Mouse (Mus musculus) 3T3-L1 (cell line): ENCODE results near the gene Gcsh.
A peak's percentile ranks its signal among the peaks of the same experiment; 100 is the strongest.

ENCODE experiments used
- DNase-seq: peaks from one replicate; pipeline ENCODE4 v3.0.0-alpha.2; 2015; ENCODE audit warnings: low read depth, low spot score

Gcsh gene

DNA sequence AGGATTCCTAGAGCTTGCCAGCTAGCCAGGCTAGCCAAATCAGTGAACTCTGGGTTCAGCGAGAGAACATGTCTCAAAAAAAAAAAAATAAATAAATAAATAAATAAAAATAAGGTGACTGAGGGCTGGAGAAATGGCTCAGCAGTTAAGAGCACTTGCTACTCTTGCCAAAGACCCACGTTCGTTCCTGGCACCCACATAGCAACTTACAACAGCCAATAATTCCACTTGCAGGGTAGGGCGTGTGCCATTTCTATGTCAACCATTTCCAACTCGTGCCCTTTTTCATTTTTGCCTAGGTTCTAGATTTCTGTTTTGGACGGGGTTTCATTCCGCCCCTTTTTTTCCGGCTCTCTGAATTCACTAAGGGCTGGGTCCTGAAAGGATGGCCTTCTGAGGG, 15.3 kb downstream of the Gcsh start:
- no peak for DNase-seq

DNA sequence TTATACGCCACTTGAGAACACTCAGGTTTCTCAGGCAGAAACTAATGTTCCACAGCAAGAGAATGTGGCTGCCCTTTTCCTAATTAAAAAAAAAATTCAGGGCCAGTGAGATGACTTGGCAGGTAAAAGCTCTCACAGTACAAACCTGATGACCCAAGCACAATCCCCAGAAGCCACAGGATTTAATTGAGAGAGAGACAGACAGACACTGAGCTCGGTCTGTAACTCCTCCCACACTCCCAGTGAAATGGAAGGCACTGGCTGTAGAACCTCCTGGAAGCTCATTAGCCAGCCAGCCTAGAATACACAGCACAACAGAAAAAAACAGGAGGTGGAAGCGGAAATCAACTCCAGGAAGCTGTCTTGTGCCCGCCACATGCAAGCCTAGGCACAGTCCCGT, 17.7 kb downstream of the Gcsh start:
- DNase-seq: no peak

DNA sequence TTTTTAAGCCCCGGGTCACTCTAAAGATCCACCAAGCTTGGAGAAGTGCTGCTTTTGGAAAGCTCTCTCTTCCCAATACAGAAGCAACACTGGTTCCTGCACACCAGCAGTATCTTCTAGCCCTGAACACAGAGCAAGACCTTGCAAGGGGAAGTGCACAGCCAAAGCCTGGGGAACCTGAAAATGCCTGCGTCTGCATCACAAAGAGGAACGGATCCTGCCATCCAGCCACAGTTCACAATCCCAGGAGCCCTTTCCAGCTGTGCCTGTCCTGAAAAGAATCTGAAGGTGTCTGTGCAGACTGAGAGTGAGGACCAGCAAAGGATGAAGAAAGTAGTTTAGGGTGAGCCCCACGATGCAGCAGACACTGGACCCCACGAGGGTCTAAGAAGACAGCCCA, 18.3 kb downstream of the Gcsh start:
- DNase-seq: no peak

DNA sequence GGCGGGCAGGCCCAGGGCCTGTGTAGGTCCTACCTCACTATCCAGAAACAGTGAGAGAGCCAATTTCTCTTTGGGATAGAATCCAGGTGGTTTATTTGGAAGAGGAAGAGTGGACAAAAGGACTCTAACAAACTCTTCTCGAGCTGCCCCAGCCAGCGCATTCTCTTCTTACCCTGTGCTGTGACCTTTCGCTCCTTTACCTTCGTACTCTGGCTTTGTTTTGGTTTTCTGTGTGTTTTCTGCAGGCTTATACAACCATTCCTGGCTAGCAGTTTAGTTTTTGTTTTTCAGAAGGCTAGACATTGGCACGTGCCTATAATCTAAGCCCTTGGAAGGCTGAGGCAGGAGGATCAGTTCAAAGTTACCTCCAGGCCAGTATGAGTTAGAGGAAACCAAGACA, 23.8 kb downstream of the Gcsh start:
- DNase-seq: no peak

DNA sequence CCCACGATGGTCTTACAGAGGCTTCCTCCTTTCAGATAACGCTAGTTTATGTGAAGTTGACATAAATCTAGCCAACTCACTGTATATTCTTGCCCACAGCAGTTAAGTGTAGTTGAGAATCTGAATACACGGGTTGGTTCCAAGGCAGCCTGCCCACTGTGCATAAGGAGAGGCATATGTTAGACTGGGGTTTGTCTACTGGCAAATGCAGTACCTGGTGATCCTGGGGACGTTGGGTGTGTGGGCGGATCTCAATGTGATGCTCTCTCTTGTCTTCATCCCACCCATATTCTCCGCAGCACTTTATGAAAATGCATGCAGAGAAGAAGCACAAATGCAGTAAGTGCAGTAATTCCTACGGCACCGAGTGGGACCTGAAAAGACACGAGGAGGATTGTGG, 38.9 kb downstream of the Gcsh start:
- no peak for DNase-seq

DNA sequence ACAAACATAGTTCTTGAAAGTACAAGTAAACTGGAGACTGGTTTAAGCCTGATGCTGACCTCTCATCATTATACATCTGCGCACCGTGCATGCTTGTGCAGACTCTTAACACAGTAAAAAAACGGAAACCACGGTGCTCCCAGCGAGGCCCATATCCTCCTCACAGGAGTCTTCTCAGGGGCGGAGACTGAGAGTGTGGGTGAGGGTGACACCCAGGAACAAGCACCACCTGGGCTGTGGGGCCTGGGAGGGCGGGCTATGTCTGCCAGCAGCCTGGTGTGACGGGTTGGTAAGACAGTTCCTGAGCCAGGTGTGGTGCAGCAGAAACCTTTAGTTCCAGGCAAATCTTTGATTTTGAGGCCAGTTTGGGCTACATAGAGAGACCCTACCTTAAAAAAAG, 40.9 kb downstream of the Gcsh start:
- DNase-seq: no peak

DNA sequence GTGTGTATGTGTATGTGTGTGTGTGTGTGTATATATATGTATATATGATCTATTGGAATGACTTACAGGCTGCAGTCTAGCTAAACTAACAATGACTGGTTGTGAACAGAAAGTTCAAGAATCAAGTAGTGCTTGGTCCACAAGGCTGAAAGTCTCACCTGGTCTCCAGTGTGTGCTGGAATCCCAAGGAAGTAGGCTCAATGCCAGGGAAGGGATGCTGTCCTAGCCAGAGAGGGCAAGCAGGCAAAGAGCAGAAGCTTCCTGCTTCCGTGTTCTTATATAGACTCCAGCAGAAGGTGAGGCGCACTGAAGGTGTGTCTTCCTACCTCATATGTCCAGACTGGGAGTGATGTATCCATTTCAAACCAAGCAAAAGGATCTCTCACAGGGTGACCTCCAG, 41.6 kb downstream of the Gcsh start:
- DNase-seq: no peak

DNA sequence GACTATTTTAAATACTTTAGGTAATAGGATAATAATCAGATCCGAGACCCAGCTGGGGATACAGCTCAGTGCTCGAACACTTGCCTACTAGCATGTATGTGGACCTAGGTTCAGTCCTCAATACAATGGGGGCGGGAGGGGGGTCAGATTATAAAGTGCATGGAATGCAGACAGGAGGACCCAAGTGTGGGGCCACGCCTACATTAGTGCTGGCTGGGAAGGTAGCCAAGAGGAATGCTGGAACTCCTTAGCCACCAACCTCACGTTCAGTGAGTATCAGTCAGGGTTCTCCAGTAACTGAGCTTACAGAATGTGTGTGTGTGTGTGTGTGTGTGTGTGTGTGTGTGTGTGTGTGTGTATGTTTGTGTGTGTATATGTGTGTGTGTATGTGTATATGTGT, 42.0 kb downstream of the Gcsh start:
- peak; percentile 74 for DNase-seq

DNA sequence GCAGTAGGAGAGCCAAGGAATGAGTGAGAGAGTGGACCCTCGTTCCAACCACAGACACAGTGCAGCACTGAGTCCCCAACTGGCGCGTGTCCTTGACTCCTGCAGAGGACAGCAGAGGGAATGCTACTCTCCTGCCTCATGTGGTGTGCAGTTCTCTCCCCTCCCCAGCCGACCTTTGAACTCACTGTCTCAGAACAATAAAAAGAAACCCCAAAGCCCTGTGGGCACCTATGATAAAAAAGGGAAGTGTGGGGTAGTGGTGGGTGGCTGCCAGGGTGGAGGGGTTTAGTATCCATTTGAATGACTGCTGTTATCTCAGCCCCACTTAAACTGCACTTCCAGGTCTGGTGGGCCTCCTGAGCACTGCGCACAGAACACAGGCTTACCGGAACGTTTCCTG, 45.7 kb downstream of the Gcsh start:
- DNase-seq: no peak

DNA sequence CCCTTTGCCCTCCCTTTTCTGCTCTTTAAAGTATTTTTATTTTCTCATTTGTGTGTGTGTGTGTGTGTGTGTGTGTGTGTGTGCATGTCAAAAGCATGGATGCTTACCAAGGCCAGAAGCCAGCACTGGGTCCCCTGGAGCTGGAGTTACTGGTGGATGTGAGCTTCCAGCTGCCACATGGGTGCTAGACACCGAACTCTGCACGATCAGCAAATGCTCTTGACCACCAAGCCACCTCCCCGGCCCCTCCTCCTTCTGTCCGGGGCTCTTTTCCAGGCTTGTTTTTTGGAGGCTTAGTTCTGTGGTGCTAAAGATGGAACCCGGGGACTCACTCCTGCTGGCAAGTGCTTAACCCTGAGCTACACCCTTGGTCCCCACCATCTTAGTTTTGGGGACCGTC, 46.5 kb downstream of the Gcsh start:
- no peak for DNase-seq

DNA sequence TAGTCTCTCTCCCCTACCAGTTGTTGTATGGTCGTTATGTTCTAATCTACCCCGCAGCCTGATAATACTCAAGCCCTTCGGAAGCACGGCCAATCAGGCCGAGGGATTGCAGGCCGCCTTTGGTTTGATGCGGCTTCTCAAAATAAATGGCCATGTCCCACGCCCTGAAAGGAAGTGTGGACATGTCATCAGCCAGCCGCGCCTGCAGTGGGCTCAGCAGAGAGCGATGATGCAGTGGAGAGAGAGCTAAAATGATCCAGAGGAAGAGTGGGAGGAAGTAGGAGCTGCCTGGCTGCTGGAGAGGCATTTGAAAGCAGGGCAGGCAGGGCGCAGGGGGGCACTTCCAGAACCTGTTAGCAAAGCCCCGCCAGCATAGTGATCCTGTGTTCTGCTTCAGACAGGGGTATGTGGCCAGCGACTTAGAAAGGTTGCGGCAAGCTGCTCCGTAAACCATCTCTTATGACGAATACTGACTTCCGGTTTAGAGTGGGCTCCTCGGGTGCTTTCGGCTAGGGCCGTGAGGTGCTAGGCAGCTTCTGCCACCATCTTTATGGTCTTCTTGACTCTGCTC, 47.0 kb downstream of the Gcsh start:
- no peak for DNase-seq

DNA sequence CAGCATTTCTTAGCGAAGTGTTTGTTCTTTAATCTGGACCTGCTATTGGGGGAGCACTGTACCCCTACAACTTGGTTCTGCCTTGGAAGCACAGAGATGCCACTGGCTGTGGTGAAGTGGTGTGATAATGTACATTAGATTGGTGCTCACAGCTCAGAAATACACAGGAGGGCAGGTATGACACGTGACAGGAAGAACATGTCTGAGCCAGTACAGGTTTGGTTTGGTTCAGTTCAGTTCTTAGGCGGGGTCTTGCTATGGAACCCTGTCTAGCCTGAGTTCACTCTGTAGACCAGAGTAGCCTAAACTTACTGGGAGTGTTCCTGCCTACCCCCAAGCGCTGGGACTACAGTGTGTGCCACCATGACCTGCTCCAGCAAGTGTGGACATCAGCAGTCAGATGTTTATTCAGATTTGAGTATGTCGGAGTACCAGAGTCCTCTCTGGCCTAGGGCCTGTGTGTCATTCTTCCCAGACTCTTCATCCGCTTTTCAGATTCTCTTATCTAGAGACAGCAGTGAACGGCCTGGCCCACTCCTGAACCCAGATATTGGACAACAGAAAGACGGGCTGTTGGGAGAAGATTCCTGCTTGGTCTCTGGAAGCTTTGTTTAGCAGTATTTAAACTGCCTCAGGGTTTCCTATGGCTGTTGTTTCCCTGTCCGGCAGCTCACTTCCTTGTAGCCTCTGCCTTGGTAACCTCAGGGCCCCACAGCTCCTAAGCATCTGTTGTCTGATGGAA, 48.0 kb downstream of the Gcsh start:
- no peak for DNase-seq

DNA sequence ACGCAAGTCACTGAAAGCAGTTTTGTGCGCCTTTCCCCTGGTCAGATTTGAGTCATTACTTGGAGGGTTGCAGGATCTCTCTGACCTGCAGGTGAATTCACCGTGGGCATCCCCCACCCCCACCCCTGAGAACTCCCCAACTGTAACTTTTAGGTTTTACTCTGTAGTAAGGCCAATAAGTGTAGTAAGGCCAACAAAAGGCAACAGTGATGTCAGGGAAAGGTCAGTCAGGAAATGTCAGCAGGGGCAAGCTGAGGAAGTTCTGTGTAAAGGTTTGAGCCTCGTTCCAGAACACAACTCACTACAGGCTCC, 49.0 kb downstream of the Gcsh start:
- no peak for DNase-seq

DNA sequence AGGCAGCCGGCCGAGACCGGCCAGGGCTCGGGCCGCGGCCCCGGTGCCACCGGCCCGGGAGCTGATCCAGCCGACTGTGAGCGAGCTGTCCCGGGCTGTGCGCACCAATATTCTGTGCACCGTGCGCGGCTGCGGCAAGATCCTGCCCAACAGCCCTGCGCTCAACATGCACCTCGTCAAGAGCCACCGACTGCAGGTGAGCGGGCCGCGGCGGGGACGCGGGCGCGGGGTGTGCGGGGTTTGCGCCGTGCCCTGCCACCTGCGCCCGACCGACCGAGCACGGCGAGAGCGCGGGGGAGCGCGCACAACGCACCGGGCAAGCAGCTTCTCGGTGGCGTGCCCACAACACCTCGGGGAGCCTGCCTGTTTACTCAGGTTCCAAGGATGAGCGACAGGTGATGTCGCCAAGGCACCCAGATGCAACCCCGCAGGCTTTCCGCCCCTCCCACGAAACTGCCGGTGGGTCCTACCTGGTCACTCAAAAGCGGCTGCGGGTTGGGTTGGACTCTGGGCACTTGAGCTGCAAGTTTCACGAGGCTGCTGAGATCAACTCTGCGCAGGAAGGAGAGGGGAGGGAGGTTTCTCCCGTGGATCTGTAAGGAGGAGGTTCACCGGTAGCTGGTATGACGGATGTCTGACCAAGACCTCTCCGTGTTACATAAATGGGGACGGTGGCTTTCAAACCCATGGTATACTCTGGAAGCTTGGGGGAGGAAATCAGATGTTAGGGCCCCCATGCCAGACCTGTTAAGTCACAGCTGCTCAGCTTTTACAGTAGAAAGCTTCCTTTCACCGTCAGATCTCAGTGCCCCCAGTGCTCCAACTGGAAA, 49.6 kb downstream of the Gcsh start:
- peak; percentile 56 for DNase-seq

DNA sequence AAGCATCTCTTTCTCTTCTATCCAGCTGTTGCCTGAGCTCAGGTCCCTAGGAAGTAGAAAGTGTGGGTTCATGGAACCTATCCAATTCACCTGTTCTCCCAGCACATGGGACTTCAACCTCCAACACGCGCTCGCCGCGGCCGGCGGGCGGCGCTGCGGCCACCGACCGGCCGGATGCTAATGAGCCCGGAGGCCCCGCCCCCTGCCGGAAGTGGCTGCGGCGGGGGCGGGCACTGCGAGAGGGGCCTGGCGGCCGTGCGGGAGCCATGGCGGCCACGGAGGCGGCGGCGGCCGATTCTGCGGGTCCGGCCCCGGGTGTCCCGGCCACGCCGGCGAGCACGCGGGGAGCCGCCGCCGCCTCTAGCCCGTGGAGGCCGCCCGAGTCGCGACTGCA, 50.2 kb downstream of the Gcsh start, which contains the start of gene Atmin:
Gene Atmin, plus strand, starts transcription at position 233 of the 394 bp plus-strand sequence.
- DNase-seq: peak; percentile 86

DNA sequence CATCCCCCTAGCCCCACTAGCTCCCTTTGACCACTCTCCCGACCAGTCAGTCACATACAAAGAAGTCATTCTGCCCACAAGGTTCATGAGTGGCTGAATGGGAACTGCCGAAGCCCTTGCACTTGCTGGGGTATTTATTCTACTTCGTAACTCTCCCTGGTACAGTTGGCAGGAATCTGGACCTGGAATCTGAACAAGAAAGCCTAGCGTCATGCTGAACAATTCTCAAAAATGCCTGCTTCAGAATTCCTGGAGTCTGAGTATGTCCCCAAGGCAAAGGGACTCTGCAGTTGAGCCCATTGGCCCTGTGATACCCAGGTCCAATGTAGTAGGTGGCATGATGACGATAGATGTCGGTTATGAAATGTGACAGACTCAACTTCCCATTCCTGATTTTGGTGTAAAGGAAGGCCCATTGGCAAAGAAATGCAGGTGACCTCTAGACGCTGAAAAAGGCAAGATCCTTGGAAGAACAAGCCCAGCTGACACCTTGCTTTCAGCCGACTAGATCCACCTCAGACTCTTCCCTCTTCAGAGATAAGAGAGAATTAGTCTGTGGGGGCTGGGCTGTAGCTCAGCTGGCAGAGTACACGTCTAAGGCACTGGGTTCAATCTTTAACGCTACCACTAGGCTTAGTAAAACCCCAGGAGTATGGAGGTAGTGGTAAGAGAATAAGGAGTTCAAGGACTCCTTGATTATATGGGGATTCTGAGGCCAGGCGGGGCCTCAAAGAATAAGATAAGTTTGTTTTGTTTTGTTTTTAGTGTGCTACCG, 50.9 kb downstream of the Gcsh start:
- no peak for DNase-seq

DNA sequence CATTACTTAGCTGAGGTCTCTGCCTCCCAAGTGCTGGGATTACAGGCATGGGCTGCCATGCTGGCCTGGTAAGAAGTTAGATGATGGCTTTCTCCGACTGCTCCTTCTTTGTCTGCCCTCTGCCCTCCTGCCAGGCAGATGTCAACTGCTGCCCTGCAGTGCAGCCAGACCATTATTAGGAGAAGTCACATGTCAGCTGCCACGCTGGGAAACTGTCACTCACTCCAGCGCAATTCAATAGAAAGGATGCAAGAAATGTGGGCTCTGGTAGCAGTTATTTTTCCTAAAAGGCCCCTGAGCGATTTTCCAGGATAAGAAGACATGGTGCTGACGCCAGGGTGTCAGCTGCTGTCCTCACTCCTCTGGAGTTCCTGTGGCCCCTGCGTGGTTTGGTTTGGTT, 57.8 kb downstream of the Gcsh start:
- DNase-seq: no peak

DNA sequence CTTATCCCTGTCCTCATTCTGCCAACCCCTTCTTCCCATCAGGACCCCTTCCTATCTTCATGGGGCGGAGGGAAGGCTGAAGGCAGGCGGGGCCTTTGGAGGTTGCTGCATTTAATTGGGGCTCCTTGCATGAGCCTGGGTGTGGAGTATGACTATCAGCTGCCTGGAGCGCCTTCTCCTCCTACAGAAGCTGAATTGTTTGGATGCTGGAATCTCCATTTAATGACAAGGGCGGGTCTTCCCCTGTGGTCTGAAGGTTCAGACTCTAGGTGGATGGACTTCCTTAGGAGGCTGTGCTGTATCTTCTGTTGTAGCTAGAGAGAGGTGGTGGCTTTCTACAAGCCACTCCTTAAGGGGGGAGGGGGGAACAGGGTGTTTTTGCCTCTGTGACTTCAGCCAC, 58.4 kb downstream of the Gcsh start:
- no peak for DNase-seq
